ENCODE assay signal across 9 mouse cellular contexts in the genomic region with DNA sequence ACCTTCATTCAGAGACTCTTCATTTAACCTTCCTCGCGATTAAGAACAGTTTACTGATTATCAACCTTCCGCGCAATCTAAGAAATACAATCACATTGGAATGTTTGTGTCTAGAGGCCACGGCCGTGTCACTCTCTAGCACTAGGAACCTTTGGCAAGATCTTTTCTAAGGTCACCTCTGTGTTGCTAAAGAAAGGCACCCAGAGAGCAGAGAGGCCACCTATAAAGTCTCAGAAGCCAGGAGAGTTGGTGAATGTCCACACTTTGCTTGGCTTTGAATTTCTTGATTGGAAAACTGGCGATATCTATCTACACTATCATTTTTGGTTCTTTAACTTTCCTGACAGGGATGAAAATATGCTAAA. TPM values are rescaled to one million over a fixed set of nuclear protein-coding genes. Genes with fewer than 3 reads are reported as not detected.
DNase-seq lines count a peak whose midpoint lies in the region; ATAC-seq and TF ChIP-seq lines count a peak whose summit lies in the region.
"Had no signal": no experiment of that assay in that cellular context is flagged by ENCODE, and none has a peak within 500 bp of the region (broad histone marks: within the 10 kb centered on the region; RNA-seq: fewer than 3 reads in every experiment).

No protein-coding gene starts in this region.

- 4% methylated on average over 7 of the region's 7 CpGs for WGBS in forebrain, embryonic 12.5 days
- WGBS in limb, embryonic 11.5 days = 7% methylated on average over 7 of the region's 7 CpGs
- WGBS in neural tube, embryonic 12.5 days = 9% methylated on average over 7 of the region's 7 CpGs

- H3K27ac ChIP-seq in layer of hippocampus, adult 2 months = peak overlapping the region; percentile 1; the same call in 1 of the 2 replicates
- H3K27ac ChIP-seq in forebrain, embryonic 12.5 days = no peak overlapping the region
- no peak overlapping the region for H3K27ac ChIP-seq in limb, embryonic 11.5 days (replicated peaks; ENCODE audit: low read depth, low read length)
- no peak overlapping the region for H3K27ac ChIP-seq in neural tube, embryonic 12.5 days

- no peak for TF ChIP-seq CTCF in layer of hippocampus, adult 2 months (conservative IDR thresholded peaks at IDR 0.05)

- no peak for DNase-seq in layer of hippocampus, adult 2 months (ENCODE audit: low spot score in 2 of 2)
- DNase-seq in layer of hippocampus, adult 11-12 months (ENCODE audit: low spot score) = no peak
- no peak for DNase-seq in limb, embryonic 11.5 days (ENCODE audit: low spot score)
- no peak for DNase-seq in urinary bladder, adult 18-20 months (ENCODE audit: low spot score in 2 of 2)
- no peak for DNase-seq in spleen, postnatal 36 days (ENCODE audit: low spot score in 2 of 2)
- DNase-seq in kidney, postnatal 10 days = no peak

- H3K9me3 ChIP-seq in forebrain, embryonic 12.5 days = no peaks in the 10 kb centered on the region
- no peaks in the 10 kb centered on the region for H3K9me3 ChIP-seq in limb, embryonic 11.5 days (ENCODE audit: control insufficient read depth, low read length)
- H3K9me3 ChIP-seq in neural tube, embryonic 12.5 days = no peaks in the 10 kb centered on the region

- peaks cover 10% of the 10 kb centered on the region for H3K4me1 ChIP-seq in forebrain, embryonic 12.5 days
- H3K4me1 ChIP-seq in limb, embryonic 11.5 days (ENCODE audit: control insufficient read depth, insufficient read depth, low read length) = 0 out of 2 replicates have a peak, but pooled peaks cover under 1% of the 10 kb centered on the region
- peaks cover 6% of the 10 kb centered on the region; the same call in 1 of the 2 replicates for H3K4me1 ChIP-seq in neural tube, embryonic 12.5 days

- H3K9ac ChIP-seq in forebrain, embryonic 12.5 days = peak overlapping the region; percentile 47
- no peak overlapping the region for H3K9ac ChIP-seq in limb, embryonic 11.5 days (ENCODE audit: low read length)
- H3K9ac ChIP-seq in neural tube, embryonic 12.5 days = no peak overlapping the region

- peaks cover 30% of the 10 kb centered on the region for H3K27me3 ChIP-seq in forebrain, embryonic 12.5 days
- no peaks in the 10 kb centered on the region for H3K27me3 ChIP-seq in limb, embryonic 11.5 days (ENCODE audit: control insufficient read depth, insufficient read depth, low read length)
- no peaks in the 10 kb centered on the region; the same call in 1 of the 2 replicates for H3K27me3 ChIP-seq in neural tube, embryonic 12.5 days (replicated peaks)

- 0 out of 2 replicates have a peak, but pooled peaks have one; percentile 31 for ATAC-seq in forebrain, embryonic 12.5 days (ENCODE audit: low FRiP score)
- ATAC-seq in limb, embryonic 11.5 days (ENCODE audit: insufficient number of reproducible peaks, low FRiP score, low TSS enrichment, low read depth) = no peak
- peak; percentile 68 for ATAC-seq in neural tube, embryonic 12.5 days (ENCODE audit: low FRiP score, low read depth)

- H3K36me3 ChIP-seq in forebrain, embryonic 12.5 days (replicated peaks) = no peaks in the 10 kb centered on the region
- no peaks in the 10 kb centered on the region for H3K36me3 ChIP-seq in limb, embryonic 11.5 days (ENCODE audit: control insufficient read depth, insufficient read depth, low read length)
- H3K36me3 ChIP-seq in neural tube, embryonic 12.5 days = no peaks in the 10 kb centered on the region

- peak overlapping the region; percentile 53 for H3K4me2 ChIP-seq in forebrain, embryonic 12.5 days
- peak overlapping the region; percentile 24 for H3K4me2 ChIP-seq in limb, embryonic 11.5 days (ENCODE audit: low read depth, severe bottlenecking)
- peak overlapping the region; percentile 51 for H3K4me2 ChIP-seq in neural tube, embryonic 12.5 days (replicated peaks)

- H3K4me3 ChIP-seq in layer of hippocampus, adult 2 months = peak overlapping the region; percentile 59
- H3K4me3 ChIP-seq in forebrain, embryonic 12.5 days (replicated peaks) = peak overlapping the region; percentile 32
- H3K4me3 ChIP-seq in limb, embryonic 11.5 days (ENCODE audit: low read depth, low read length) = no peak overlapping the region
- 0 out of 2 replicates have a peak overlapping the region, but pooled peaks have one; percentile 12 for H3K4me3 ChIP-seq in neural tube, embryonic 12.5 days

RNA-seq across cellular contexts. Expression of gene Gm10428, which starts 4.2 kb away (rescaled TPM):
- not detected for total RNA-seq in layer of hippocampus, adult 2 months (2021)
- polyA plus RNA-seq in forebrain, embryonic 12.5 days (2016; fragmentation: Nextera tagmentation; extraction: Ambion mirVana) = not detected in 2 replicates
- polyA plus RNA-seq in limb, embryonic 11.5 days (2014; fragmentation: Nextera tagmentation; extraction: Ambion mirVana) = 0.99 TPM in 1 of 2 replicates, not detected in the other
- polyA plus RNA-seq in neural tube, embryonic 12.5 days (2016; fragmentation: Nextera tagmentation; extraction: Ambion mirVana) = not detected in 2 replicates
- polyA plus RNA-seq: gonadal fat pad, adult 2 months had no signal

RNA-seq across cellular contexts. Expression of gene Zfp287, which starts 25.4 kb away (rescaled TPM):
- 10 to 100 TPM; 17.2 to 18.8 TPM for total RNA-seq in layer of hippocampus, adult 2 months (2021)
- 20.5 and 21.1 TPM in 2 replicates for polyA plus RNA-seq in forebrain, embryonic 12.5 days (2016; fragmentation: Nextera tagmentation; extraction: Ambion mirVana)
- 13.1 and 16.3 TPM in 2 replicates for polyA plus RNA-seq in limb, embryonic 11.5 days (2014; fragmentation: Nextera tagmentation; extraction: Ambion mirVana)
- polyA plus RNA-seq in neural tube, embryonic 12.5 days (2016; fragmentation: Nextera tagmentation; extraction: Ambion mirVana) = 18.4 and 19.5 TPM in 2 replicates

RNA-seq across cellular contexts. Expression of gene Zfp286, which starts 32.1 kb away (rescaled TPM):
- 10 to 100 TPM; 24.3 to 33.1 TPM for total RNA-seq in layer of hippocampus, adult 2 months (2021)
- 31.9 and 33.6 TPM in 2 replicates for polyA plus RNA-seq in forebrain, embryonic 12.5 days (2016; fragmentation: Nextera tagmentation; extraction: Ambion mirVana)
- polyA plus RNA-seq in limb, embryonic 11.5 days (2014; fragmentation: Nextera tagmentation; extraction: Ambion mirVana) = 33.8 and 36.1 TPM in 2 replicates
- 27.6 and 30.1 TPM in 2 replicates for polyA plus RNA-seq in neural tube, embryonic 12.5 days (2016; fragmentation: Nextera tagmentation; extraction: Ambion mirVana)
